Mouse (Mus musculus) MN1 (cell line): ENCODE data around the gene Cidec.

Experiments used
- DNase-seq: peaks from one replicate; pipeline ENCODE4 v3.0.0-alpha.2; 2016; ENCODE audit warnings: low spot score

Gene Cidec

GRCm38 (mm10) chr6:113435664-113436205 is at the start of gene Cidec:
Gene Cidec, minus strand, starts transcription at chr6:113435760.
- DNase-seq, result no peak

DNA sequence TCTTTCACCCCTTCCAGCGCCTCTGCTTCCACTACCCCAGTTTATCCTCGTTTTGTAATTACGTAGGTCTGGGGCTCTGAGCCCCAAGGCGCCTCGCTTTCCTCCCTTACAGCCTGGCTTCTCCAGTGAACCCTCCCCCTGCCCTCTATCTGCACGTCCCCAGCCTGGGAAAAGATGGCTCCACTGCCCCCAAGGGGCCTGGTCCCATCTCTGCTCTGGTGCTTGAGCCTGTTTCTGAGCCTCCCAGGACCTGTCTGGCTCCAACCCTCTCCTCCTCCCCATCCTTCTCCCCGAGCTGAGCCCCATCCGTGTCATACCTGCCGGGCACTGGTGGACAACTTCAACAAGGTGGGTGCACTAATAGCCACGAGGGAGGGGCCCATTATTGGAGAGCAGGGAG is 48.2 kb upstream of the Cidec start:
- peak; percentile 70 for DNase-seq

DNA sequence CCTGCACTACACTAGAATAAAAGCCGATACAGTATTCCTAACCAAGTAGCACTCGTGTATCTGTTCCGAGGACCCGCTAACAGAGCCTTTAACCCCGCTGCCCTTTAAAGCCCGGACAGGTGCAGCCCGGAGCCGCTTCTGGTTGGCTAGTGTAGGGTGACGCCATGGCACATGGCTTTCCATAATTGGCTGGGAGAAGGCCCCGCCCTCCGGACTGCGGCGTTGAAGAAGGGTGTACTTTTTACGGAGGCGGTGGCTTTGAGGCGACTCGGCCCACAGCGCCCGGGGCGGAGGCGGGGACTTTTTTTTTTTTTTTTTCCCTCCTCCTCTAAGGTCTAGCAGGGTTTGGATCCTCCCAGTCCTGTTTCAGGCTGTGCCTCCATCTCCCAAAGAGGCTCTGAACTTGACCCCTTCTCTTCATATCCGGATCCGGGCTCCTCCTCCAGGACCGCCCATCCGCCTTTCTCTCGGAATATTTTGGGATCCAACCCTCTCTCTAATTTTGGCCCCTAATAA is 47.6 kb upstream of the Cidec start, which contains the start of gene Creld1:
Creld1 (plus strand) TSS at position 198 of the 516 bp plus-strand sequence.
- DNase-seq, result peak; percentile 96

GRCm38 (mm10) chr6:113482477-113483099 is 47.0 kb upstream of the Cidec start:
- peak; percentile 58 for DNase-seq

GRCm38 (mm10) chr6:113480555-113481373 is 45.2 kb upstream of the Cidec start:
- DNase-seq, result peak; percentile 21

- no peak for DNase-seq
These were observed 43.3 kb upstream of the Cidec start for GRCm38 (mm10) chr6:113478906-113479305.

DNA sequence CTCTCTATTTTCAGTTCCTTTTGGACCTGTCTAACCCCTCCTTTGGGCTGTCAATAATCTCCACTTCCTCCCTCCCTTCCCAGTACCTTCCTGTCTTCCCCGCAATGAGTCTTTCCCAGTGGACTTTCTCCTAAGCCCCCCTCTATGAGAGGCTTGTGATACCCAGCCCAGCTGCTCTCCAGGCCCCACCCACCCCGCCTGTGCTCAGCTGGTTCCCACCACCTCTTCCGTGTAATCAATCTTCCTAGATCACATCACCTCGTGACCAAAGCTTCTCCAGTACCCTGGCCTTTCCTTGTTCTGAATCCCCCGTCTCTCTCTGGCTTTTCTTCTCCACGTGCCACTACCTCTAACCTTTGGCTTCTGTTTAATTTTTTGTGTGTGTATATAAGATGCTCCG is 41.8 kb upstream of the Cidec start:
- no peak for DNase-seq

DNA sequence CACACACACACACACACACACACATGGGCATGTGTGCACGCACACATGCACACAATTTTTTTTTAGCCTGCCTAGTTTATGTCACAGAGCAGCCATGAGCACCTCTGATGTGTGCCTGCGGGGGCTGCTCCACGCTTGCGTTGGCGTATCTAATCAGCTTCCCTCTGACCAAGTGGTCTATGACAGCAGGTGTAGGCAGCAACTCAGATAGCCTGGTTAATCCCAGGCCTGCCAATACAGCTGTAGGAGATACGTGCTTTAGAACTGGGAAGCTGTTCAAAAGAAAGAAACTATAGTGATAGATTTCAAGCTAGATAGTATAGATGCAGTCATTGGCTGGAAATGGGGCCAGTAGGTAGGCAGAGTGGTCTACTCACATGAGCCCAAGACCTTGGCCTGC is 38.2 kb upstream of the Cidec start:
- DNase-seq, result no peak

GRCm38 (mm10) chr6:113473246-113473645 is 37.7 kb upstream of the Cidec start:
- DNase-seq, result no peak

GRCm38 (mm10) chr6:113472061-113472460 is 36.5 kb upstream of the Cidec start:
- peak; percentile 63 for DNase-seq

DNA sequence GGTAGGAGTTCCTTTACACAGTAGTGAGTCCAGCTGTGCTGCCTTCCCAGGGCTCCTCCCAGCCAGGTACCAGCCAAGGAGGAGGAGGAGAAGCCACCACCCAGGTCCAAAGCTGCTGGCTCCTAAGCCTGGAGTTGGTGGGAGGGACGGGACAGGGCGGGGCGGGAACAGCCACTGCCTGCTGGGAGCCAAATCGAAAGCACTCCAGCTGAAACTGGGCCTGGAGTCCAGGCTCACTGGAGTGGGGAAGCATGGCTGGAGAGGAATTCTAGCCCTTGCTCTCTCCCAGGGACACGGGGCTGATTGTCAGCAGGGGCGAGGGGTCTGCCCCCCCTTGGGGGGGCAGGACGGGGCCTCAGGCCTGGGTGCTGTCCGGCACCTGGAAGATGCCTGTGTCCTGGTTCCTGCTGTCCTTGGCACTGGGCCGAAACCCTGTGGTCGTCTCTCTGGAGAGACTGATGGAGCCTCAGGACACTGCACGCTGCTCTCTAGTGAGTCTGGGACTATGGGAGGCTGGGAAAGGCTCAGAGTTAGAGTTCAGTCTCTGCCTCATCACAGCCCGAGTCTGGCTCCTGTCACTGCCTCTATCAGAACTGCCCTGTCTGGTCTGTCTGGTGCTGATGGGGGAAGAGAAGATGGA is 35.9 kb upstream of the Cidec start, which contains the start of gene Il17rc:
Il17rc (plus strand) TSS at position 131 of the 640 bp plus-strand sequence.
- DNase-seq, result peak; percentile 76

- peak; percentile 82 for DNase-seq
These were observed 33.9 kb upstream of the Cidec start for GRCm38 (mm10) chr6:113469432-113469831.

- peak; percentile 85 for DNase-seq
These were observed 33.5 kb upstream of the Cidec start for GRCm38 (mm10) chr6:113469021-113469420.

DNA sequence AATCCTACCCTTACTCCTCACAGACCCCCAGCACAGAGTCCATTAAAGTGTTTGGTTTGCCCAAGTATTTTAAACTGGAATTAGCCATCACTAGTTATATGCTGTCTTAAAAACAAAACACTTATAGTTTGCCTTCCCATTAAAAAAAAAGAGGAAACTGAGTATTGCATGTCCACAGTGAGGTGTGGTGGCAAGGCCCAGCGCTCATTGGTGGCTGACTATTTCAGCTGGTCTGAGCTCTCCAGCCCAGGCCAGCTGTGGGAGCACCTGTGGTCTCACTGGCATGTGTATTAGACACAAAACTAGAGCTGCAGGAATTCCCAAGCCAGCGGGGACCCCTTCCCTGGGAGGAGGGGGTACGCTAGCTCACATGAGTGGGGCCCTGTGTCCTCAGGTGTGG is 33.0 kb upstream of the Cidec start:
- no peak for DNase-seq

- peak; percentile 72 for DNase-seq
These were observed 30.0 kb upstream of the Cidec start for GRCm38 (mm10) chr6:113465602-113466001.

DNA sequence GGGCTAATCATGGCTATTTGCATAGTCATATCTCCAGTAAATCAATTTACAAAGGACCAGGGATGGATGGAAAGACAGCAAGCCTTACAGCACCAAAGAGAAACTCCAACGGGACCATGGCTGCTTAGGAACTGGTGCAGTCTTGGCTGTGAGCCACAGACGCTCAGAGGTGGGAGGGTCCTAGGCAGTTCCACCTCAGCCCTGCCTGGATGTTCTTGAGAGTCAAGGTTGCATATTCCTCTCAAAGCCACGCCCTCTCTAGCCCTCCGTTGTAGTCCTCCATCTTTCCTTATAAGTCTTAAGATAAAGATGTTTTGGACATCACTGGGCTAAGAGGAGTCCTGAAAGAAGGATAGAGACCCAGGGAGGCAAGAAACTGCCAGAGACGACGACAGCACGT is 28.5 kb upstream of the Cidec start:
- DNase-seq, result no peak

- no peak for DNase-seq
These were observed 23.1 kb upstream of the Cidec start for GRCm38 (mm10) chr6:113458635-113459034.

GRCm38 (mm10) chr6:113457952-113458534 is 22.5 kb upstream of the Cidec start, which contains the start of gene Il17re:
Gene Il17re, plus strand, starts transcription at chr6:113458484.
- DNase-seq, result no peak

DNA sequence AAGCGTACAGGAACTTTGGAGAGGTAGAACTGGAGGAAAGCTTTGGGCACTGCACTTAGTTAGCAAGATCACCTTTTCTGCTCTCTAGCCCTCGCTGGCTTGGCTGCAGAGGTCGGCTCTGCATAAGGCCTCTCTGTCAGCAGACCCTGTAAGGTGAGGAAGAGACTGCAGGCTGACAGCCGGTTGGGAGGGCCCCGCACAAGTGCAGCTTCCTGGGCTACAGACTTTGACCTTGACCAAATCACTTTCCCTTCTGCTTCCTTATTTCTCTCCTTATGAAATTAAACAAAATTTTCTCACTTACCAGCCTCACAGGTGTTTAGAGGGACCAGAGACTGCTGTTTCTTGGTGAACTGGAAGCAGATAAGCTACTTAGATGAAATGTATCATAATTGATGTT is 19.4 kb upstream of the Cidec start:
- DNase-seq, result no peak

GRCm38 (mm10) chr6:113451839-113452238 is 16.3 kb upstream of the Cidec start:
- DNase-seq, result no peak

DNA sequence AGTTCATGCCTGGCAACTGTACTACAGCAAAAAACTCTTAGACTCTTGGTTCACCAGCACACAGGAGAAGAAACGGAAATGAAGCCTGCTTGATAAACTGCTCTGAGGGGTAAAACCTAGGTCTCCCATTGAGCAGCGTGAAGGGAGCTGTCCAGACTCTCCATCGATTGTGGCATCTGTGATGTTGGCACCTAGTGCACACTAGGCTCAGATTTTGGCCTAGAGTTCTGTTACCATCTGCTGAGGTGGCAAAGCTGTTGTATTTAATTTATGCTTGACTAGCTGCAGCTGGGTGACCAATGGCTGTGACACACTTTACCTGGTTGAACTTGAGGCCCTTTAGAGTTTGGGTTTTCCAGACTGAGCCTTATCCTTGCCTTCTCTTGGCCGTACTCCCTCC is 12.1 kb upstream of the Cidec start:
- DNase-seq, result no peak
